Mouse (Mus musculus): ENCODE results near the gene Nlrp6. TPM values are rescaled to one million over a fixed set of nuclear protein-coding genes. Genes with fewer than 3 reads are reported as not detected.
"Not testable (repeated sequence)": the region's sequence is repeated elsewhere in the genome, so short reads cannot be mapped to it uniquely, and the experiment has no call there.

Gene Nlrp6
- total and polyA plus RNA-seq, 3 experiments, result 0.08 to 0.11 TPM; not detected in 1

GRCm38 (mm10) chr7:140962733-140963132 is 42.0 kb downstream of the Nlrp6 start:
- DNase-seq (ENCODE audit: low spot score) (no peak), ATAC-seq (ENCODE audit: extremely low read depth, insufficient number of reproducible peaks, low FRiP score, poor library complexity, severe bottlenecking) (no peak)
- Histone ChIP-seq H3K9me3 (replicated peaks) (no peaks in the 10 kb centered on the region), H3K36me3 (replicated peaks) (no peaks in the 10 kb centered on the region), H3K27me3 (ENCODE audit: insufficient read depth, low read length) (peaks cover 32% of the 10 kb centered on the region), H3K4me3 (ENCODE audit: low read depth, low read length) (no peak overlapping the region), H3K4me1 (ENCODE audit: insufficient read depth, low read depth, low read length) (peaks cover 8% of the 10 kb centered on the region)
- TF ChIP-seq GATA2 (IDR thresholded peaks at IDR 0.05; ENCODE audit: borderline replicate concordance, low read depth, low read length), result no peak
- no peak for TF ChIP-seq POLR2AphosphoS5 (IDR thresholded peaks at IDR 0.05; ENCODE audit: insufficient replicate concordance, low read depth, low read length)
- TF ChIP-seq TAL1 (conservative IDR thresholded peaks at IDR 0.05; ENCODE audit: low read depth, low read length), result no peak
- no peak for TF ChIP-seq GATA1 (IDR thresholded peaks at IDR 0.05; ENCODE audit: borderline replicate concordance, low read length)
- TF ChIP-seq CTCF (IDR thresholded peaks at IDR 0.05; ENCODE audit: low read depth, low read length), result no peak

GRCm38 (mm10) chr7:140966921-140967320 is 46.2 kb downstream of the Nlrp6 start, which contains the start of gene Ifitm1:
Ifitm1 (plus strand) TSS chr7:140967221.
- no peak for DNase-seq (ENCODE audit: low spot score)
- Histone ChIP-seq H3K27me3 (ENCODE audit: insufficient read depth, low read length) (peaks cover 44% of the 10 kb centered on the region), H3K4me3 (ENCODE audit: low read depth, low read length) (no peak within 1 kb of the TSS), H3K4me1 (ENCODE audit: insufficient read depth, low read depth, low read length) (peaks cover 3% of the 10 kb centered on the region; the same call in 1 of the 2 replicates), H3K36me3 (replicated peaks) (no peaks in the 10 kb centered on the region), H3K9me3 (replicated peaks) (no peaks in the 10 kb centered on the region)
- no peak for TF ChIP-seq POLR2AphosphoS5 (IDR thresholded peaks at IDR 0.05; ENCODE audit: insufficient replicate concordance, low read depth, low read length)
- no peak for TF ChIP-seq TAL1 (conservative IDR thresholded peaks at IDR 0.05; ENCODE audit: low read depth, low read length)
- TF ChIP-seq CTCF (IDR thresholded peaks at IDR 0.05; ENCODE audit: low read depth, low read length), result no peak
- TF ChIP-seq GATA2 (IDR thresholded peaks at IDR 0.05; ENCODE audit: borderline replicate concordance, low read depth, low read length), result no peak
- no peak for TF ChIP-seq GATA1 (IDR thresholded peaks at IDR 0.05; ENCODE audit: borderline replicate concordance, low read length)
- ATAC-seq (ENCODE audit: extremely low read depth, insufficient number of reproducible peaks, low FRiP score, poor library complexity, severe bottlenecking), result no peak

- no peak for ATAC-seq (ENCODE audit: extremely low read depth, insufficient number of reproducible peaks, low FRiP score, poor library complexity, severe bottlenecking)
- Histone ChIP-seq H3K27me3 (ENCODE audit: insufficient read depth, low read length) (peaks cover 40% of the 10 kb centered on the region), H3K36me3 (replicated peaks) (no peaks in the 10 kb centered on the region), H3K4me3 (ENCODE audit: low read depth, low read length) (no peak overlapping the region), H3K4me1 (ENCODE audit: insufficient read depth, low read depth, low read length) (peaks cover 3% of the 10 kb centered on the region; the same call in 1 of the 2 replicates), H3K9me3 (replicated peaks) (no peaks in the 10 kb centered on the region)
- TF ChIP-seq GATA1 (IDR thresholded peaks at IDR 0.05; ENCODE audit: borderline replicate concordance, low read length), result no peak
- no peak for TF ChIP-seq CTCF (IDR thresholded peaks at IDR 0.05; ENCODE audit: low read depth, low read length)
- TF ChIP-seq TAL1 (conservative IDR thresholded peaks at IDR 0.05; ENCODE audit: low read depth, low read length), result no peak
- TF ChIP-seq POLR2AphosphoS5 (IDR thresholded peaks at IDR 0.05; ENCODE audit: insufficient replicate concordance, low read depth, low read length), result no peak
- TF ChIP-seq GATA2 (IDR thresholded peaks at IDR 0.05; ENCODE audit: borderline replicate concordance, low read depth, low read length), result no peak
- DNase-seq (ENCODE audit: low spot score), result no peak
These were observed 47.3 kb downstream of the Nlrp6 start for GRCm38 (mm10) chr7:140967862-140968591.

GRCm38 (mm10) chr7:140968710-140969109 is 48.0 kb downstream of the Nlrp6 start:
- not testable (repeated sequence) for ATAC-seq (ENCODE audit: extremely low read depth, insufficient number of reproducible peaks, low FRiP score, poor library complexity, severe bottlenecking); H3K9me3 ChIP-seq (replicated peaks); H3K4me3 ChIP-seq (ENCODE audit: low read depth, low read length); DNase-seq (ENCODE audit: low spot score); H3K4me1 ChIP-seq (ENCODE audit: insufficient read depth, low read depth, low read length); H3K36me3 ChIP-seq (replicated peaks)
- H3K27me3 ChIP-seq (ENCODE audit: insufficient read depth, low read length), result peaks cover 37% of the 10 kb centered on the region

GRCm38 (mm10) chr7:140970931-140971330 is 50.2 kb downstream of the Nlrp6 start:
- H3K4me1 ChIP-seq (ENCODE audit: insufficient read depth, low read depth, low read length), result peaks cover 3% of the 10 kb centered on the region
- peaks cover 38% of the 10 kb centered on the region for H3K27me3 ChIP-seq (ENCODE audit: insufficient read depth, low read length)
- ATAC-seq (ENCODE audit: extremely low read depth, insufficient number of reproducible peaks, low FRiP score, poor library complexity, severe bottlenecking), result no peak
- TF ChIP-seq CTCF (IDR thresholded peaks at IDR 0.05; ENCODE audit: low read depth, low read length) (no peak), GATA2 (IDR thresholded peaks at IDR 0.05; ENCODE audit: borderline replicate concordance, low read depth, low read length) (no peak), POLR2AphosphoS5 (IDR thresholded peaks at IDR 0.05; ENCODE audit: insufficient replicate concordance, low read depth, low read length) (no peak), TAL1 (conservative IDR thresholded peaks at IDR 0.05; ENCODE audit: low read depth, low read length) (no peak), GATA1 (IDR thresholded peaks at IDR 0.05; ENCODE audit: borderline replicate concordance, low read length) (no peak)
- H3K36me3 ChIP-seq (replicated peaks), result no peaks in the 10 kb centered on the region
- no peak overlapping the region for H3K4me3 ChIP-seq (ENCODE audit: low read depth, low read length)
- DNase-seq (ENCODE audit: low spot score), result no peak
- no peaks in the 10 kb centered on the region for H3K9me3 ChIP-seq (replicated peaks)

GRCm38 (mm10) chr7:140971479-140972171 is 50.9 kb downstream of the Nlrp6 start:
- H3K4me3 ChIP-seq (ENCODE audit: low read depth, low read length), result no peak overlapping the region
- no peaks in the 10 kb centered on the region for H3K9me3 ChIP-seq (replicated peaks)
- H3K27me3 ChIP-seq (ENCODE audit: insufficient read depth, low read length), result peaks cover 35% of the 10 kb centered on the region
- TF ChIP-seq CTCF (IDR thresholded peaks at IDR 0.05; ENCODE audit: low read depth, low read length), result no peak
- TF ChIP-seq POLR2AphosphoS5 (IDR thresholded peaks at IDR 0.05; ENCODE audit: insufficient replicate concordance, low read depth, low read length), result no peak
- no peak for TF ChIP-seq TAL1 (conservative IDR thresholded peaks at IDR 0.05; ENCODE audit: low read depth, low read length)
- no peak for TF ChIP-seq GATA2 (IDR thresholded peaks at IDR 0.05; ENCODE audit: borderline replicate concordance, low read depth, low read length)
- TF ChIP-seq GATA1 (IDR thresholded peaks at IDR 0.05; ENCODE audit: borderline replicate concordance, low read length), result no peak
- ATAC-seq (ENCODE audit: extremely low read depth, insufficient number of reproducible peaks, low FRiP score, poor library complexity, severe bottlenecking), result no peak
- H3K36me3 ChIP-seq (replicated peaks), result no peaks in the 10 kb centered on the region
- H3K4me1 ChIP-seq (ENCODE audit: insufficient read depth, low read depth, low read length), result peaks cover 3% of the 10 kb centered on the region
- no peak for DNase-seq (ENCODE audit: low spot score)
